Mouse (Mus musculus): Measurements from ENCODE around the gene Sox10.

Sox10 gene

DNA sequence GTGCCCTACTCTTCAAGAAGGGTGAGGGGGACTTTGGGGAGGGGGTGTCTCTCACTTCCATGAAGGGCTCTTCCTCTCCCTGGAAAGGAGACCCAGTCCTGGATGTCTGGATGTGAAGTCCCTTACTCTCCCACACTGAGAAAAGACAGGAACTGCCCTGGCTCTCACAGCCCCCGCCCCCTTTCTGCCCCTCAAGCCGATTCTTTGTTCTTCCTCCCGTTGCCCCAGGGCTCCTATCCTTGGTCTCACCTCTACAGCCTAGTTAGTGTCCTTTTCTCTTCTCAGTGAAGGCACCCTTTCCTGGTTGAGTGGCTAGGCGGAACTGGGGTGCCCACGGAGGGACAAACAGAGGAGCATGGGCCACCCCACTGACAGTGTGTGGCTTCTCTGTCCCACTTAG lies at the start of gene Sox10:
Gene Sox10 (minus strand): TSS at position 101 of the 400 bp plus-strand sequence.
- H3K36me3 ChIP-seq (ENCODE audit: control insufficient read depth, insufficient read depth, low read length, poor library complexity, severe bottlenecking) = no peaks in the 10 kb centered on the region
- H3K27me3 ChIP-seq (ENCODE audit: control insufficient read depth, insufficient read depth, low read length, poor library complexity, severe bottlenecking) = no peaks in the 10 kb centered on the region; the same call in 1 of the 2 replicates
- DNase-seq (ENCODE audit: low read depth, low spot score) = no peak

GRCm38 (mm10) chr15:79213591-79213990 lies 48.6 kb upstream of the Sox10 start:
- DNase-seq (ENCODE audit: low read depth, low spot score) = no peak
- Histone ChIP-seq H3K36me3 (ENCODE audit: control insufficient read depth, insufficient read depth, low read length, poor library complexity, severe bottlenecking) (no peaks in the 10 kb centered on the region), H3K27me3 (ENCODE audit: control insufficient read depth, insufficient read depth, low read length, poor library complexity, severe bottlenecking) (no peaks in the 10 kb centered on the region)

GRCm38 (mm10) chr15:79212750-79213446 lies 47.9 kb upstream of the Sox10 start:
- Histone ChIP-seq H3K27me3 (ENCODE audit: control insufficient read depth, insufficient read depth, low read length, poor library complexity, severe bottlenecking) (no peaks in the 10 kb centered on the region), H3K36me3 (ENCODE audit: control insufficient read depth, insufficient read depth, low read length, poor library complexity, severe bottlenecking) (no peaks in the 10 kb centered on the region)
- DNase-seq (ENCODE audit: low read depth, low spot score) = no peak

- H3K36me3 ChIP-seq (ENCODE audit: control insufficient read depth, insufficient read depth, low read length, poor library complexity, severe bottlenecking) = no peaks in the 10 kb centered on the region
- no peak for DNase-seq (ENCODE audit: low read depth, low spot score)
These were observed 45.3 kb upstream of the Sox10 start for GRCm38 (mm10) chr15:79210357-79210756.

GRCm38 (mm10) chr15:79208758-79209439 lies 43.9 kb upstream of the Sox10 start:
- DNase-seq (ENCODE audit: low read depth, low spot score) = peak; percentile 89
- Histone ChIP-seq H3K27me3 (ENCODE audit: control insufficient read depth, insufficient read depth, low read length, poor library complexity, severe bottlenecking) (no peaks in the 10 kb centered on the region), H3K36me3 (ENCODE audit: control insufficient read depth, insufficient read depth, low read length, poor library complexity, severe bottlenecking) (no peaks in the 10 kb centered on the region)

More at GRCm38 (mm10) chr15:79210357-79210756, 45.3 kb upstream of the Sox10 start:
- H3K27me3 ChIP-seq (ENCODE audit: control insufficient read depth, insufficient read depth, low read length, poor library complexity, severe bottlenecking) = no peaks in the 10 kb centered on the region

DNA sequence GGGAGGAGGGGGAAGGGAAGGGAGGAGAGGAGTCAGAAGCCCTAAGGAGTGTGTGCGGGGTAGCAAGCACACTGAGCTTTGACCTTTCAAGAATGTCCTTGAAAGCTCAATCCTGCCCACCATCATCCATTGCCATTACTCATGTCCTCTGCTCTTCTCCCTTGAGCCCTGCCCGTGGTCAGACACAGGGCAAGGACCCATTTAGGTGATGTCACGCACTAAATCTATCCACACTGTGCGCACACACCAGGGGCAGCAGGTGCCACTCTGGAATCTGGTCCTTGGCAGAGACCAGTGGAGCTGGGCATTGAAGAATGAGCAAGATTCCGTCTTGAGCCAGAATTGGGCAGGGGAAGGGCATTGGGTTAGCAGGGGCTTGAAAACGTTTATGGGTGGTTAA lies 43.2 kb upstream of the Sox10 start:
- no peaks in the 10 kb centered on the region for H3K36me3 ChIP-seq (ENCODE audit: control insufficient read depth, insufficient read depth, low read length, poor library complexity, severe bottlenecking)
- no peak for DNase-seq (ENCODE audit: low read depth, low spot score)
- H3K27me3 ChIP-seq (ENCODE audit: control insufficient read depth, insufficient read depth, low read length, poor library complexity, severe bottlenecking) = no peaks in the 10 kb centered on the region

DNA sequence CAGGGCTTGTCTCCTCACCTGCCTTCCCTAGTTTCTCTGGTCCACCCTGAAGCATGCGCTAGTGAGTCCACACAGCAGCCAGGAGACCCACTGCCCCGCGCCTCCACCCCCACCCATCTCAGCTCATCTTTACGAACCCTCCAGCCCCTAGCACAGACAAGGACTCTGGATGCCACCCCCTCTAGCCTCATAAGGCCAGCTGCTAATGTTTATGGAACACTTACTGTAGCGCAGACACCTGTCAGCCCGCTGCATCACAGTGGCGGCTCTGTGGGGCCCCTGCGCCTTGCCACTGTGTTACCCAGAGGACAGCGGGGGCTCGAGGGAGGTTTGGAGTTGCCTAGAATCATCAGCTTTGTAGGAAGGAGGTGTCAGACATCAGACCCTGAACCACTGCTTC lies 37.5 kb upstream of the Sox10 start:
- Histone ChIP-seq H3K27me3 (ENCODE audit: control insufficient read depth, insufficient read depth, low read length, poor library complexity, severe bottlenecking) (no peaks in the 10 kb centered on the region), H3K36me3 (ENCODE audit: control insufficient read depth, insufficient read depth, low read length, poor library complexity, severe bottlenecking) (no peaks in the 10 kb centered on the region)
- no peak for DNase-seq (ENCODE audit: low read depth, low spot score)

- Histone ChIP-seq H3K27me3 (ENCODE audit: control insufficient read depth, insufficient read depth, low read length, poor library complexity, severe bottlenecking) (no peaks in the 10 kb centered on the region), H3K36me3 (ENCODE audit: control insufficient read depth, insufficient read depth, low read length, poor library complexity, severe bottlenecking) (no peaks in the 10 kb centered on the region)
- no peak for DNase-seq (ENCODE audit: low read depth, low spot score)
These were observed 36.6 kb upstream of the Sox10 start for GRCm38 (mm10) chr15:79201491-79202150.

DNA sequence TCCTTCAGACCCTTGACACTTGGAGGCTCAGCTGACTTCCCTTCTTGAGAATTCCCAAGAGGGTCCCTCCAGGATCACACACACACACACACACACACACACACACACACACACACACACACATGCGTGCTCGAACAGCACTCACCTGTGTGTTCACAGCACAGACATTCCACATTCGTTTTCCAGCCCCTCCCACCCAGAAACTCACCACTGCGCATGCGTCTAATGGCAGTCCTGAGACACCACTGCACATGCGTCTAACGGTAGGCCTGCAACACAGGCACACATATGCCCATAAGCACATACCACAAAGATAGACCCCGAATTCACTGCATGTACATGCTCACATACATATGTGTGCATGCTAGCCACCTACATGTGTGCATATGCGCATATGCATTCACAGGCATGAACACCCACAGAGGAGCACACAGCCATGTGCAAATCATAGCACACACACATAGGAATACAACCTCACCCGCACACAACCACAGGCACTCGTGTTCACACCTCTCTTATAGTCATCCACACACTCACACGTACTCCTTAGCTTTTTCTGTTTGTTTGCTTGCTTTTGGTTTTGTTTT lies 34.4 kb upstream of the Sox10 start:
- no peak for DNase-seq (ENCODE audit: low read depth, low spot score)
- no peaks in the 10 kb centered on the region for H3K36me3 ChIP-seq (ENCODE audit: control insufficient read depth, insufficient read depth, low read length, poor library complexity, severe bottlenecking)

DNA sequence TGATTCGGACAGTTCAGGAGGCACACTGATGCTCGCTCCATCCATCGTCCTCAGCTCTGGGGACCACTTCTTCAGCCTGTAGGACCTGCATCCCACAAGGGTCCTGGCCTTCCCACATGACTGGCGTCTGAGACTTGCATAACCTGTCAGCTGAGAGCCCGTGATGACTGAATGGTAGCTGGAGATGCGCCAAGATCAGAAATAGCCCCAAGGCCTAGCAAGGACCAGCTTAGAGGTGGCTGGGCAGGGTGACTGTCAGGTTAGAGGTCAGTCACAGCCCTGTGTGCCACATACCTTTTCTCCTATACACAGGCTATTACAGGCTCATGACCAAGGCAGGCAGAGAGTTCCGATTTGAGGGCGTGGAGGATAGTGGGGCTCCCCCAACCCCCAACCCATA lies 30.5 kb upstream of the Sox10 start:
- Histone ChIP-seq H3K27me3 (ENCODE audit: control insufficient read depth, insufficient read depth, low read length, poor library complexity, severe bottlenecking) (no peaks in the 10 kb centered on the region), H3K36me3 (ENCODE audit: control insufficient read depth, insufficient read depth, low read length, poor library complexity, severe bottlenecking) (no peaks in the 10 kb centered on the region)
- no peak for DNase-seq (ENCODE audit: low read depth, low spot score)

More for the DNA sequence above, 34.4 kb upstream of the Sox10 start:
- H3K27me3 ChIP-seq (ENCODE audit: control insufficient read depth, insufficient read depth, low read length, poor library complexity, severe bottlenecking) = no peaks in the 10 kb centered on the region

DNA sequence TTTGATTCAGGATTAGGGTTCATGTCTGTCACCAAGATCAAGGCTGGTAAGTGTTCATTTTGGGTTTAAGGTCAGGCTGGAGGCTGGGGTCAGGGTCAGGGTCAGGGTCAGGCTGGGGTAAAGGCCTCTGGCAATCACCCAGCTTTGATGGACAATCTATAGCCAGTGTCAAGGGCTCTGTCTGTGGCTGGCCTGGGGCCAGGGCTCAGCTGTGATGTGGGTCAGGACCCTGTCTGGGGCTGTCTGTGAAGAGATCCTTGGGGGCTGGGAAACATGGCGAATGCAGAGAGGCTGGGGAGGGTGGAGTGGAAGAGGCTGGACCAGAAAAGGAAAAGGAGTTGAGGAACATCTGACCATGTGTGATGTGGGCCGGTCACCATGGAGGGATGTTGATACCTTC lies 29.9 kb upstream of the Sox10 start:
- no peak for DNase-seq (ENCODE audit: low read depth, low spot score)
- Histone ChIP-seq H3K36me3 (ENCODE audit: control insufficient read depth, insufficient read depth, low read length, poor library complexity, severe bottlenecking) (no peaks in the 10 kb centered on the region), H3K27me3 (ENCODE audit: control insufficient read depth, insufficient read depth, low read length, poor library complexity, severe bottlenecking) (no peaks in the 10 kb centered on the region)

DNA sequence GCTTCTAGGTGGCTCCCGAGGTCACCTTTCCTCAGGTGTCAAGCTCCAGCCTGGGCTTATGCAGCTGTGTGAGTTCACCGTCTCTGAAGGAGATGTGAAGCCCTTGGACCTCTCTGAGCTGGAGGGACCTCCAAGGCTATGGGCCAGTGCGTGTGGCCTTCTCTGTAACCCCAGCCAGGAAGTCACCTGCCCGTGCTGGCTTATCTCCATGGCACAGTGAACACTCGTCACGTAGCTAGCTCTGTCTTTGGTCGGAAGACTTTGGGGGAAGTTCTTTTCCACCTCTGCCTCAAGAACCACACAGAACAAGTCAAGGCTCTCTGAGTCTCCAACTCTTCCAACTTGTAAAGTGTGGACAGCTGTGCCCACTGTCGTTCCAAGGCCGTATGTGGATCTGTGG lies 29.0 kb upstream of the Sox10 start:
- Histone ChIP-seq H3K27me3 (ENCODE audit: control insufficient read depth, insufficient read depth, low read length, poor library complexity, severe bottlenecking) (no peaks in the 10 kb centered on the region), H3K36me3 (ENCODE audit: control insufficient read depth, insufficient read depth, low read length, poor library complexity, severe bottlenecking) (no peaks in the 10 kb centered on the region)
- no peak for DNase-seq (ENCODE audit: low read depth, low spot score)

- no peaks in the 10 kb centered on the region for H3K27me3 ChIP-seq (ENCODE audit: control insufficient read depth, insufficient read depth, low read length, poor library complexity, severe bottlenecking)
- no peak for DNase-seq (ENCODE audit: low read depth, low spot score)
- H3K36me3 ChIP-seq (ENCODE audit: control insufficient read depth, insufficient read depth, low read length, poor library complexity, severe bottlenecking) = no peaks in the 10 kb centered on the region
These were observed 28.1 kb upstream of the Sox10 start for GRCm38 (mm10) chr15:79192885-79193845.

DNA sequence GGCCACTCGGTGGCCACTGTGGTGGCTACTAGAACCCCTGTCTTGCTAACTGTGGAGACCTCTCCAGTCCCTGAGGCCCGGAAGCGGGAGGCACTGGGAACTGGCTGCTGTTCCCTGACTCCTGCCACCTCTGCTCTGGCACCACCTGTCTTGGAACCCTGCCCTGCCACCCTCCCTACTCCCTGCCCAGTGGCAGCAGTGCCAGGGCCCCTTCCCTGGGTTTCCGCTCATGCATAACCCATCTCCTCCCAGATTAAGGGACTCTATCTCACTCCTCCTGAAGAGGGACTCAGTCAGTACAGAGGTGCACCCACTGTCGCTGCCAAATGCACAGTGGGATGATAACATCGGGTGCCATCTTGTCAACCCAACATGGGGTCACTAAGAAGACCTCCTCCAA lies 27.4 kb upstream of the Sox10 start:
- DNase-seq (ENCODE audit: low read depth, low spot score) = no peak
- Histone ChIP-seq H3K27me3 (ENCODE audit: control insufficient read depth, insufficient read depth, low read length, poor library complexity, severe bottlenecking) (no peaks in the 10 kb centered on the region), H3K36me3 (ENCODE audit: control insufficient read depth, insufficient read depth, low read length, poor library complexity, severe bottlenecking) (no peaks in the 10 kb centered on the region)
